Mouse (Mus musculus) CH12.LX (cell line): ENCODE measurements at regions not wholly inside any gene's neighbourhood (a gene's known extent, or its start where the extent isn't known, plus 50 kb on each side); places are given as distances from the start of the nearest gene placed in this dataset.

Experiments
- DNase-seq: peaks from one replicate; pipeline ENCODE4 v3.0.0-alpha.2; 2013; ENCODE audit errors: extremely low read depth
- H3K27ac ChIP-seq: 2 replicates; pipeline ENCODE4 v1.5.1; 2012; ENCODE audit warnings: low read depth, mild to moderate bottlenecking, control low read depth, moderate library complexity; ENCODE audit not compliant: insufficient read depth
- H3K27me3 ChIP-seq: replicated peaks from 2 replicates; pipeline ENCODE3; 2012; ENCODE audit warnings: inconsistent platforms
- H3K36me3 ChIP-seq, 2 experiments: replicated peaks in 1 of 2; 2 replicates each; pipeline versions ENCODE3 to v1.6.1; 2012; ENCODE audit warnings: inconsistent platforms in 1 of 2, low read length in 1 of 2, mild to moderate bottlenecking in 1 of 2, mixed read lengths in 1 of 2, moderate library complexity in 1 of 2; ENCODE audit not compliant: control insufficient read depth in 1 of 2, insufficient read depth in 1 of 2
- H3K4me1 ChIP-seq, 2 experiments: 2 replicates each; pipeline ENCODE4 v1.6.1; 2012; ENCODE audit warnings: inconsistent platforms in 1 of 2, moderate library complexity in 1 of 2; ENCODE audit not compliant: insufficient read depth in 2 of 2, control insufficient read depth in 1 of 2
- H3K4me2 ChIP-seq: 2 replicates; pipeline ENCODE4 v1.6.1; 2012; ENCODE audit warnings: low read depth, mild to moderate bottlenecking, control low read depth; ENCODE audit not compliant: poor library complexity, insufficient read depth, severe bottlenecking
- H3K4me3 ChIP-seq, 3 experiments: fragments of 150-350 bp in 1 of 3; sonication (generic) in 1 of 3; replicated peaks in 1 of 3; 2 replicates each; pipeline versions ENCODE3 to v1.5.1; 2011 to 2012; ENCODE audit warnings: low read depth in 2 of 3, low read length in 2 of 3, mild to moderate bottlenecking in 2 of 3, moderate library complexity in 2 of 3, control low read depth in 1 of 3, improper control_type of control experiment in 1 of 3, inconsistent platforms in 1 of 3, mixed read lengths in 1 of 3; ENCODE audit not compliant: poor library complexity in 1 of 3
- H3K79me2 ChIP-seq: replicated peaks from 2 replicates; pipeline ENCODE4 v1.6.1; 2012; ENCODE audit warnings: mild to moderate bottlenecking, moderate library complexity; ENCODE audit not compliant: control insufficient read depth, poor library complexity, insufficient read depth, severe bottlenecking; ENCODE audit errors: extremely low read depth
- H3K9ac ChIP-seq: 2 replicates; pipeline ENCODE4 v1.6.1; 2012; ENCODE audit warnings: low read depth, mild to moderate bottlenecking, control low read depth, moderate library complexity; ENCODE audit not compliant: insufficient read depth
- H3K9me3 ChIP-seq: replicated peaks from 2 replicates; pipeline ENCODE3; 2012; ENCODE audit warnings: low read length, inconsistent platforms, mixed read lengths
- BHLHE40 ChIP-seq: IDR thresholded peaks from 2 replicates; pipeline ENCODE4 v1.6.1; 2011; ENCODE audit warnings: mild to moderate bottlenecking, low read depth, low read length, improper control_type of control experiment
- CTCF ChIP-seq, 2 experiments: IDR thresholded peaks in 1 of 2; conservative IDR thresholded peaks in 1 of 2; 2 replicates each; pipeline ENCODE4 v1.5.1; 2011 to 2012; ENCODE audit warnings: low read depth in 2 of 2, low read length in 2 of 2, improper control_type of control experiment in 1 of 2, inconsistent platforms in 1 of 2, mild to moderate bottlenecking in 1 of 2, moderate library complexity in 1 of 2
- ELF1 ChIP-seq: IDR thresholded peaks from 2 replicates; pipeline ENCODE4 v1.6.1; 2014; ENCODE audit warnings: low read depth, mild to moderate bottlenecking, inconsistent platforms, low read length, improper control_type of control experiment
- IRF4 ChIP-seq: IDR thresholded peaks from 2 replicates; pipeline ENCODE4 v1.6.1; 2014; ENCODE audit warnings: low read depth, mild to moderate bottlenecking, inconsistent platforms, low read length, improper control_type of control experiment
- JUN ChIP-seq: IDR thresholded peaks from 2 replicates; pipeline ENCODE4 v1.6.1; 2011; ENCODE audit warnings: low read depth, mild to moderate bottlenecking, low read length, improper control_type of control experiment, moderate library complexity; ENCODE audit not compliant: insufficient read depth
- MAX ChIP-seq: IDR thresholded peaks from 2 replicates; pipeline ENCODE4 v1.6.1; 2011; ENCODE audit warnings: low read length, improper control_type of control experiment
- MAZ ChIP-seq: IDR thresholded peaks from 2 replicates; pipeline ENCODE4 v1.6.1; 2012; ENCODE audit warnings: low read depth, mild to moderate bottlenecking, inconsistent platforms, low read length, improper control_type of control experiment, moderate library complexity
- NRF1 ChIP-seq: IDR thresholded peaks from 2 replicates; pipeline ENCODE4 v1.6.1; 2014; ENCODE audit warnings: low read depth, mild to moderate bottlenecking, inconsistent platforms, low read length, improper control_type of control experiment, moderate library complexity
- PAX5 ChIP-seq: IDR thresholded peaks from 2 replicates; pipeline ENCODE4 v1.6.1; 2012; ENCODE audit warnings: low read length, inconsistent platforms, mixed read lengths
- POLR2AphosphoS2 ChIP-seq: IDR thresholded peaks from 2 replicates; pipeline ENCODE4 v1.6.1; 2011; ENCODE audit warnings: low read depth, low read length, improper control_type of control experiment
- RAD21 ChIP-seq: IDR thresholded peaks from 2 replicates; pipeline ENCODE4 v1.6.1; 2011; ENCODE audit warnings: low read depth, mild to moderate bottlenecking, low read length, improper control_type of control experiment, moderate library complexity
- SIN3A ChIP-seq: IDR thresholded peaks from 2 replicates; pipeline ENCODE4 v1.6.1; 2012; ENCODE audit warnings: low read length, improper control_type of control experiment, inconsistent platforms
- SMC3 ChIP-seq: IDR thresholded peaks from 2 replicates; pipeline ENCODE4 v1.6.1; 2011; ENCODE audit warnings: low read depth, low read length, improper control_type of control experiment
- TCF12 ChIP-seq: IDR thresholded peaks from 2 replicates; pipeline ENCODE4 v1.6.1; 2014; ENCODE audit warnings: low read depth, mild to moderate bottlenecking, inconsistent platforms, low read length, improper control_type of control experiment
- ZKSCAN1 ChIP-seq: IDR thresholded peaks from 2 replicates; pipeline ENCODE4 v1.6.1; 2012; ENCODE audit warnings: low read depth, inconsistent platforms, low read length, improper control_type of control experiment, borderline replicate concordance
- ZNF384 ChIP-seq: IDR thresholded peaks from 2 replicates; pipeline ENCODE4 v1.6.1; 2012; ENCODE audit warnings: low read depth, low read length, improper control_type of control experiment, inconsistent platforms
- dilution Hi-C: fragments of 300-500 bp; cut with MboI; formaldehyde crosslinking; loops from 2 replicates; pipeline ENCODE4 v1.14.3; 2020; ENCODE audit warnings: low sequenced_read_pairs; ENCODE audit not compliant: extremely low pct_unique_long_range_greater_than_20kb, extremely low pct_ligation_motif_present
- in situ Hi-C: fragments of 300-500 bp; cut with MboI; formaldehyde crosslinking; loops from 3 replicates; pipeline ENCODE4 v1.14.3; 2019; ENCODE audit warnings: low sequenced_read_pairs, low pct_ligation_motif_present, low pct_unique_long_range_greater_than_20kb, mixed read lengths

- H3K4me3 ChIP-seq: no peak overlapping the region
- H3K4me1 ChIP-seq: no peaks in the 10 kb centered on the region
- H3K9ac ChIP-seq: no peak overlapping the region
- DNase-seq: peak; percentile 0
- no peaks in the 10 kb centered on the region for H3K27me3 ChIP-seq
- H3K9me3 ChIP-seq: peaks cover 16% of the 10 kb centered on the region
- no peak overlapping the region for H3K4me2 ChIP-seq
- dilution Hi-C loops: no loop called here
- no peak overlapping the region for H3K27ac ChIP-seq
- TF ChIP-seq SIN3A (no peak), TCF12 (no peak), POLR2AphosphoS2 (no peak), ELF1 (no peak), ZNF384 (peak; percentile 85), ZKSCAN1 (no peak), PAX5 (no peak), NRF1 (no peak), BHLHE40 (no peak), MAZ (no peak), SMC3 (peak; percentile 13; the same call in 1 of the 2 replicates), CTCF (conservative IDR thresholded peaks at IDR 0.05 in 1 of 2, IDR thresholded peaks at IDR 0.05 in 1 of 2; ENCODE audit: low read depth in 2 of 2, low read length in 2 of 2) (peak in 1 of 2 experiments; percentile 50; a peak in 3 of 4 replicates), RAD21 (peak; percentile 64), IRF4 (no peak), JUN (no peak)
- no peaks in the 10 kb centered on the region for H3K36me3 ChIP-seq
- H3K79me2 ChIP-seq: no peaks in the 10 kb centered on the region
- in situ Hi-C loops: no loop called here
These were observed 435.6 kb upstream of the Klhl1 start for GRCm38 (mm10) chr14:96954462-96954861.

GRCm38 (mm10) chr14:96908737-96909136, 389.8 kb upstream of the Klhl1 start:
- in situ Hi-C loops: no loop called here
- no peak overlapping the region for H3K4me2 ChIP-seq
- dilution Hi-C loops: no loop called here

More at GRCm38 (mm10) chr14:96908737-96909136, 389.8 kb upstream of the Klhl1 start:
- Histone ChIP-seq H3K4me3 (no peak overlapping the region), H3K79me2 (no peaks in the 10 kb centered on the region), H3K27ac (no peak overlapping the region), H3K9me3 (peaks cover 18% of the 10 kb centered on the region), H3K27me3 (no peaks in the 10 kb centered on the region), H3K9ac (no peak overlapping the region)
- peak; percentile 1 for DNase-seq
- TF ChIP-seq MAX (no peak), RAD21 (peak; percentile 39), CTCF (conservative IDR thresholded peaks at IDR 0.05 in 1 of 2, IDR thresholded peaks at IDR 0.05 in 1 of 2; ENCODE audit: low read depth in 2 of 2, low read length in 2 of 2) (peak in 1 of 2 experiments; percentile 30; a peak in 2 of 4 replicates)
- TF ChIP-seq, all 38 proteins: peak for 2
- Histone ChIP-seq H3K4me1 (no peaks in the 10 kb centered on the region), H3K36me3 (no peaks in the 10 kb centered on the region)
